In genomic region chr2:31210144-31210847, GRCm38 (mm10) we compare ENCODE assay signal across 19 mouse cellular contexts. TPM values are rescaled to one million over a fixed set of nuclear protein-coding genes. Genes with fewer than 3 reads are reported as not detected.
DNase-seq lines count a peak whose midpoint lies in the region; ATAC-seq and TF ChIP-seq lines count a peak whose summit lies in the region.
"Had no signal": no experiment of that assay in that cellular context is flagged by ENCODE, and none has a peak within 500 bp of the region (broad histone marks: within the 10 kb centered on the region; RNA-seq: fewer than 3 reads in every experiment).

No protein-coding gene starts in this region.

- no peaks in the 10 kb centered on the region for H3K9me3 ChIP-seq in heart, embryonic 15.5 days (replicated peaks)
- H3K9me3 ChIP-seq in midbrain, embryonic 12.5 days = no peaks in the 10 kb centered on the region
- no peaks in the 10 kb centered on the region for H3K9me3 ChIP-seq in forebrain, postnatal 0 days (ENCODE audit: low read length)
- no peaks in the 10 kb centered on the region for H3K9me3 ChIP-seq in kidney, embryonic 16.5 days (ENCODE audit: low read length)
- H3K9me3 ChIP-seq: hindbrain, embryonic 10.5 days; intestine, embryonic 15.5 days; limb, embryonic 13.5 days; liver, embryonic 12.5 days had no signal

- H3K27ac ChIP-seq in heart, embryonic 15.5 days = peak overlapping the region; percentile 94
- H3K27ac ChIP-seq in midbrain, embryonic 12.5 days (replicated peaks) = peak overlapping the region; percentile 59
- peak overlapping the region; percentile 84 for H3K27ac ChIP-seq in olfactory bulb, adult 2 months (ENCODE audit: insufficient read depth, low read depth, low read length)
- H3K27ac ChIP-seq in forebrain, postnatal 0 days (ENCODE audit: low read depth, low read length) = no peak overlapping the region
- H3K27ac ChIP-seq in kidney, embryonic 16.5 days (ENCODE audit: low read length) = no peak overlapping the region
- H3K27ac ChIP-seq: gastrocnemius, adult 2 months; hindbrain, embryonic 10.5 days; intestine, embryonic 15.5 days; limb, embryonic 13.5 days; liver, embryonic 12.5 days had no signal

- WGBS in heart, embryonic 15.5 days = 46% methylated on average over 11 of the region's 11 CpGs
- 27% methylated on average over 11 of the region's 11 CpGs for WGBS in midbrain, embryonic 12.5 days
- WGBS in olfactory bulb, adult 2 months = 27% methylated on average over 11 of the region's 11 CpGs
- 60% methylated on average over 11 of the region's 11 CpGs for WGBS in forebrain, postnatal 0 days
- 65% methylated on average over 11 of the region's 11 CpGs for WGBS in kidney, embryonic 16.5 days

- peaks cover 81% of the 10 kb centered on the region for H3K4me1 ChIP-seq in heart, embryonic 15.5 days (replicated peaks)
- peaks cover 22% of the 10 kb centered on the region; the same call in 1 of the 2 replicates for H3K4me1 ChIP-seq in midbrain, embryonic 12.5 days
- H3K4me1 ChIP-seq in olfactory bulb, adult 2 months (ENCODE audit: control insufficient read depth, insufficient read depth, low read length) = peaks cover 37% of the 10 kb centered on the region
- H3K4me1 ChIP-seq in forebrain, postnatal 0 days (ENCODE audit: insufficient read depth) = no peaks in the 10 kb centered on the region
- no peaks in the 10 kb centered on the region; the same call in 1 of the 2 replicates for H3K4me1 ChIP-seq in kidney, embryonic 16.5 days (ENCODE audit: insufficient read depth, low read length)
- H3K4me1 ChIP-seq: intestine, embryonic 15.5 days; limb, embryonic 13.5 days had no signal

- H3K9ac ChIP-seq in heart, embryonic 15.5 days = 0 out of 2 replicates have a peak overlapping the region, but pooled peaks have one; percentile 12
- H3K9ac ChIP-seq in midbrain, embryonic 12.5 days (replicated peaks) = no peak overlapping the region
- no peak overlapping the region; the same call in 1 of the 2 replicates for H3K9ac ChIP-seq in forebrain, postnatal 0 days
- no peak overlapping the region for H3K9ac ChIP-seq in kidney, embryonic 16.5 days (replicated peaks; ENCODE audit: low read length)
- H3K9ac ChIP-seq: intestine, embryonic 15.5 days; limb, embryonic 13.5 days; liver, embryonic 12.5 days had no signal

- H3K4me3 ChIP-seq in heart, embryonic 15.5 days = peak overlapping the region; percentile 24
- H3K4me3 ChIP-seq in midbrain, embryonic 12.5 days = no peak overlapping the region
- H3K4me3 ChIP-seq in olfactory bulb, adult 2 months (ENCODE audit: insufficient read depth, low read depth, low read length) = no peak overlapping the region
- H3K4me3 ChIP-seq in forebrain, postnatal 0 days (ENCODE audit: low read depth, low read length) = no peak overlapping the region
- no peak overlapping the region for H3K4me3 ChIP-seq in kidney, embryonic 16.5 days (ENCODE audit: low read length)
- H3K4me3 ChIP-seq: gastrocnemius, adult 2 months; hindbrain, embryonic 10.5 days; intestine, embryonic 15.5 days; limb, embryonic 13.5 days; liver, embryonic 12.5 days had no signal

- H3K36me3 ChIP-seq in heart, embryonic 15.5 days = peaks cover 2% of the 10 kb centered on the region; the same call in 1 of the 2 replicates
- H3K36me3 ChIP-seq in midbrain, embryonic 12.5 days = peaks cover 47% of the 10 kb centered on the region
- H3K36me3 ChIP-seq in forebrain, postnatal 0 days (ENCODE audit: insufficient read depth) = peaks cover 62% of the 10 kb centered on the region
- H3K36me3 ChIP-seq in kidney, embryonic 16.5 days (ENCODE audit: insufficient read depth, low read length) = peaks cover 46% of the 10 kb centered on the region

- no peak for TF ChIP-seq POLR2A in olfactory bulb, adult 2 months (IDR thresholded peaks at IDR 0.05; ENCODE audit: insufficient read depth, low read depth, low read length)

- no peak for DNase-seq in frontal cortex, postnatal 36 days (ENCODE audit: low spot score in 2 of 2)
- DNase-seq in heart, postnatal 10 days = no peak
- no peak for DNase-seq in forebrain, postnatal 0 days
- DNase-seq: gastrocnemius, adult 2 months; kidney, adult 9 months; lung, adult 18-20 months; thymus, adult 18-20 months had no signal

- H3K27me3 ChIP-seq in heart, embryonic 15.5 days = no peaks in the 10 kb centered on the region
- no peaks in the 10 kb centered on the region for H3K27me3 ChIP-seq in midbrain, embryonic 12.5 days
- H3K27me3 ChIP-seq in forebrain, postnatal 0 days (ENCODE audit: insufficient read depth, low read length) = no peaks in the 10 kb centered on the region
- H3K27me3 ChIP-seq in kidney, embryonic 16.5 days (ENCODE audit: insufficient read depth, low read length) = no peaks in the 10 kb centered on the region
- H3K27me3 ChIP-seq: intestine, embryonic 15.5 days; limb, embryonic 13.5 days; liver, embryonic 12.5 days had no signal

- no peak for TF ChIP-seq CTCF in olfactory bulb, adult 2 months (IDR thresholded peaks at IDR 0.05; ENCODE audit: insufficient read depth, low read depth, low read length)
- no peak for TF ChIP-seq CTCF in forebrain, postnatal 0 days (IDR thresholded peaks at IDR 0.05; ENCODE audit: low read depth)

- H3K4me2 ChIP-seq in heart, embryonic 15.5 days = peak overlapping the region; percentile 48
- no peak overlapping the region for H3K4me2 ChIP-seq in midbrain, embryonic 12.5 days (replicated peaks)
- no peak overlapping the region for H3K4me2 ChIP-seq in forebrain, postnatal 0 days (ENCODE audit: low read depth)
- H3K4me2 ChIP-seq in kidney, embryonic 16.5 days (replicated peaks; ENCODE audit: low read depth, low read length) = no peak overlapping the region
- H3K4me2 ChIP-seq: intestine, embryonic 15.5 days; limb, embryonic 13.5 days; liver, embryonic 12.5 days had no signal

- ATAC-seq in frontal cortex, adult (ENCODE audit: low TSS enrichment) = 0 out of 2 replicates have a peak, but pooled peaks have one; percentile 32
- ATAC-seq in heart, embryonic 15.5 days (replicated peaks; ENCODE audit: insufficient number of reproducible peaks, insufficient read depth, low FRiP score, low read depth) = peak; percentile 65
- peak; percentile 62; the same call in 1 of the 2 replicates for ATAC-seq in midbrain, embryonic 12.5 days (ENCODE audit: low FRiP score, low read depth)
- ATAC-seq in forebrain, postnatal 0 days = no peak
- ATAC-seq in kidney, embryonic 16.5 days (ENCODE audit: low FRiP score, low TSS enrichment) = no peak
- ATAC-seq: hindbrain, embryonic 16.5 days; intestine, embryonic 15.5 days; liver, embryonic 12.5 days had no signal

- intact Hi-C loops in heart, postnatal 10 days (cut with DNase I) = no loop called here

RNA-seq across cellular contexts. Expression of gene Ncs1, which starts 35.3 kb away (rescaled TPM):
- polyA plus RNA-seq in heart, embryonic 15.5 days (2015; fragmentation: Nextera tagmentation; extraction: Ambion mirVana) = 33.7 and 35.1 TPM in 2 replicates
- total RNA-seq in heart, postnatal 10 days (2021) = 10 to 100 TPM; 10.8 to 17.1 TPM
- polyA plus RNA-seq in midbrain, embryonic 12.5 days (2016; fragmentation: Nextera tagmentation; extraction: Ambion mirVana) = 75.8 and 90.3 TPM in 2 replicates
- not detected in 2 replicates for polyA plus RNA-seq in olfactory bulb, adult 2 months (2012; ENCODE audit: insufficient read depth, insufficient read length, low replicate concordance, missing spikeins)
- total RNA-seq in forebrain, postnatal 0 days (2014; rRNA removed) = 139 and 164 TPM in 2 replicates
- polyA plus RNA-seq in forebrain, postnatal 0 days (2015; fragmentation: Nextera tagmentation; extraction: Ambion mirVana) = 133 and 149 TPM in 2 replicates
- 37.9 and 41.5 TPM in 2 replicates for polyA plus RNA-seq in kidney, embryonic 16.5 days (2015; fragmentation: Nextera tagmentation; extraction: Ambion mirVana)
- total RNA-seq: monocyte, adult 5-6 weeks; neutrophil, adult 5-6 weeks had no signal

RNA-seq across cellular contexts. Expression of gene Gpr107, which starts 58.2 kb away (rescaled TPM):
- polyA plus RNA-seq in heart, embryonic 15.5 days (2015; fragmentation: Nextera tagmentation; extraction: Ambion mirVana) = 26.4 and 31.0 TPM in 2 replicates
- total RNA-seq in heart, postnatal 10 days (2021) = 10 to 100 TPM; 42.1 to 42.3 TPM
- 41.7 and 43.7 TPM in 2 replicates for polyA plus RNA-seq in midbrain, embryonic 12.5 days (2016; fragmentation: Nextera tagmentation; extraction: Ambion mirVana)
- not detected in 2 replicates for polyA plus RNA-seq in olfactory bulb, adult 2 months (2012; ENCODE audit: insufficient read depth, insufficient read length, low replicate concordance, missing spikeins)
- 40.8 and 47.6 TPM in 2 replicates for total RNA-seq in forebrain, postnatal 0 days (2014; rRNA removed)
- 20.3 and 24.0 TPM in 2 replicates for polyA plus RNA-seq in forebrain, postnatal 0 days (2015; fragmentation: Nextera tagmentation; extraction: Ambion mirVana)
- polyA plus RNA-seq in kidney, embryonic 16.5 days (2015; fragmentation: Nextera tagmentation; extraction: Ambion mirVana) = 38.3 and 41.6 TPM in 2 replicates

Comparison
In these comparisons a context has a peak if more than half of its experiments do, and no peak if none do; other contexts are left out.
1. ATAC-seq: peak in frontal cortex, adult (single experiment), heart, embryonic 15.5 days (single experiment) and midbrain, embryonic 12.5 days (single experiment); none in forebrain, postnatal 0 days (single experiment) and kidney, embryonic 16.5 days (single experiment).
2. H3K27ac ChIP-seq: peak in heart, embryonic 15.5 days (single experiment), midbrain, embryonic 12.5 days (single experiment) and olfactory bulb, adult 2 months (single experiment); none in forebrain, postnatal 0 days (single experiment) and kidney, embryonic 16.5 days (single experiment).